Comparison of ENCODE assay signal across 10 mouse cellular contexts in the genomic region with DNA sequence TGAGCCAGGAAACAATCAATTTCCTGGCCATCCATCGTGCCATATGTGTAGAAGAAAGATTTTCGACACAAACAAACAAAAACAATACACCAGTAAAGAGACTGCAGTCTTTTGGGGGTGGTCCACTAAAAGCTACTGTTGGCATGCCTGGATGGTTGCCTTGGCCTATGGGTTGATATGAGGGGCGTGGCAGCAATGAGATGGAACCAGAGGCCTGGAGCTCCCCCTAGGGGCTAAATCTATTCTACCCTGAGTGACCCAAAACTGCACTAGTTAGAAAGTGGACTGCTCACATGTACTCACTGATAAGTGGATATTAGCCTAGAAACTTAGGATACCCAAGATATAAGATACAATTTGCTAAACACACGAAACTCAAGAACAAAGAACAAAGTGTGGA.
DNase-seq lines count a peak whose midpoint lies in the region; ATAC-seq and TF ChIP-seq lines count a peak whose summit lies in the region.
"Had no signal": no experiment of that assay in that cellular context is flagged by ENCODE, and none has a peak within 500 bp of the region (broad histone marks: within the 10 kb centered on the region; RNA-seq: fewer than 3 reads in every experiment).

No protein-coding gene starts in this region.

- no peaks in the 10 kb centered on the region for H3K9me3 ChIP-seq in midbrain, embryonic 10.5 days (replicated peaks)
- no peaks in the 10 kb centered on the region for H3K9me3 ChIP-seq in midbrain, postnatal 0 days (ENCODE audit: low read length)
- H3K9me3 ChIP-seq: embryonic facial prominence, embryonic 15.5 days; midbrain, embryonic 12.5 days had no signal

- no peaks in the 10 kb centered on the region for H3K4me1 ChIP-seq in midbrain, embryonic 10.5 days
- no peaks in the 10 kb centered on the region for H3K4me1 ChIP-seq in midbrain, postnatal 0 days (ENCODE audit: insufficient read depth, low read length)
- no peaks in the 10 kb centered on the region for H3K4me1 ChIP-seq in cortical plate, adult 2 months (ENCODE audit: control insufficient read depth, insufficient read depth, low read length)
- H3K4me1 ChIP-seq in liver, adult 2 months (ENCODE audit: control insufficient read depth, insufficient read depth, low read length), result no peaks in the 10 kb centered on the region
- H3K4me1 ChIP-seq: embryonic facial prominence, embryonic 15.5 days; midbrain, embryonic 12.5 days had no signal

- WGBS in midbrain, embryonic 10.5 days, result 64% methylated on average over 4 of the region's 4 CpGs
- WGBS in midbrain, postnatal 0 days, result 61% methylated on average over 4 of the region's 4 CpGs
- 48% methylated on average over 4 of the region's 4 CpGs for WGBS in liver, adult 2 months

- DNase-seq in midbrain, embryonic 10.5 days (ENCODE audit: low spot score), result peak; percentile 18
- DNase-seq in midbrain, postnatal 0 days (ENCODE audit: low spot score), result no peak
- DNase-seq in ZHBTc4 (ENCODE audit: low read depth, low spot score), result peak; percentile 69
- DNase-seq in induced T-regulatory cell, adult 2 months (ENCODE audit: low read depth), result peak; percentile 90
- DNase-seq in liver, adult 2 months (ENCODE audit: extremely low read depth, low read depth, low spot score), result peak; percentile 35
- peak; percentile 23 for DNase-seq in right cerebral cortex, postnatal 14 days
- no peak for DNase-seq in yolk sac, embryonic 10.5 days (ENCODE audit: low spot score)

- no peak for ATAC-seq in midbrain, postnatal 0 days (ENCODE audit: low FRiP score)

- H3K27me3 ChIP-seq in midbrain, embryonic 10.5 days (ENCODE audit: low read depth, poor library complexity, severe bottlenecking), result no peaks in the 10 kb centered on the region
- no peaks in the 10 kb centered on the region for H3K27me3 ChIP-seq in midbrain, postnatal 0 days (ENCODE audit: insufficient read depth, low read length)
- H3K27me3 ChIP-seq in liver, adult 2 months (ENCODE audit: control insufficient read depth, insufficient read depth, low read length), result no peaks in the 10 kb centered on the region
- H3K27me3 ChIP-seq: embryonic facial prominence, embryonic 15.5 days; midbrain, embryonic 12.5 days had no signal

- H3K4me2 ChIP-seq in midbrain, postnatal 0 days (ENCODE audit: low read depth, low read length, poor library complexity, severe bottlenecking), result no peak overlapping the region
- H3K4me2 ChIP-seq: embryonic facial prominence, embryonic 15.5 days; midbrain, embryonic 12.5 days had no signal

- H3K9ac ChIP-seq in midbrain, postnatal 0 days (replicated peaks; ENCODE audit: low read length, poor library complexity, severe bottlenecking), result no peak overlapping the region
- H3K9ac ChIP-seq in liver, adult 2 months (ENCODE audit: low read depth, low read length), result no peak overlapping the region
- H3K9ac ChIP-seq: embryonic facial prominence, embryonic 15.5 days; midbrain, embryonic 12.5 days had no signal

- no peak for TF ChIP-seq POLR2A in cortical plate, adult 2 months (IDR thresholded peaks at IDR 0.05; ENCODE audit: extremely low read depth, insufficient read depth, low read length)
- no peak for TF ChIP-seq POLR2A in liver, adult 2 months (IDR thresholded peaks at IDR 0.05; ENCODE audit: extremely low read depth, insufficient read depth, low read length)

- H3K79me2 ChIP-seq in liver, adult 2 months (ENCODE audit: control insufficient read depth, insufficient read depth, low read length), result no peaks in the 10 kb centered on the region

- no peak overlapping the region for H3K27ac ChIP-seq in midbrain, embryonic 10.5 days (replicated peaks)
- H3K27ac ChIP-seq in midbrain, postnatal 0 days (ENCODE audit: low read depth, low read length), result no peak overlapping the region
- H3K27ac ChIP-seq in cortical plate, adult 2 months (ENCODE audit: insufficient read depth, low read length), result no peak overlapping the region
- H3K27ac ChIP-seq in liver, adult 2 months (replicated peaks; ENCODE audit: insufficient read depth, low read depth, low read length), result no peak overlapping the region
- H3K27ac ChIP-seq: embryonic facial prominence, embryonic 15.5 days; midbrain, embryonic 12.5 days had no signal

- H3K36me3 ChIP-seq in midbrain, embryonic 10.5 days, result no peaks in the 10 kb centered on the region
- H3K36me3 ChIP-seq in midbrain, postnatal 0 days (ENCODE audit: insufficient read depth, low read length), result no peaks in the 10 kb centered on the region
- H3K36me3 ChIP-seq in liver, adult 2 months (ENCODE audit: control insufficient read depth, insufficient read depth, low read length), result no peaks in the 10 kb centered on the region
- H3K36me3 ChIP-seq: embryonic facial prominence, embryonic 15.5 days; midbrain, embryonic 12.5 days had no signal

- TF ChIP-seq CTCF in midbrain, postnatal 0 days (IDR thresholded peaks at IDR 0.05), result no peak
- peak; percentile 49 for TF ChIP-seq CTCF in cortical plate, adult 2 months (IDR thresholded peaks at IDR 0.05; ENCODE audit: extremely low read depth, insufficient read depth, low read length)
- TF ChIP-seq CTCF in liver, adult 2 months (IDR thresholded peaks at IDR 0.05; ENCODE audit: low read depth, low read length), result peak; percentile 63

- H3K4me3 ChIP-seq in midbrain, embryonic 10.5 days, result no peak overlapping the region
- no peak overlapping the region for H3K4me3 ChIP-seq in midbrain, postnatal 0 days (ENCODE audit: low read depth, low read length)
- H3K4me3 ChIP-seq in cortical plate, adult 2 months (ENCODE audit: insufficient read depth, low read length), result no peak overlapping the region
- no peak overlapping the region for H3K4me3 ChIP-seq in liver, adult 2 months (ENCODE audit: insufficient read depth, low read depth, low read length)
- H3K4me3 ChIP-seq: embryonic facial prominence, embryonic 15.5 days; midbrain, embryonic 12.5 days had no signal

Comparison
In these comparisons a context has a peak if more than half of its experiments do, and no peak if none do; other contexts are left out.
1. DNase-seq: peak in midbrain, embryonic 10.5 days (single experiment), ZHBTc4 (single experiment), induced T-regulatory cell, adult 2 months (single experiment), liver, adult 2 months (single experiment) and right cerebral cortex, postnatal 14 days (single experiment); none in midbrain, postnatal 0 days (single experiment) and yolk sac, embryonic 10.5 days (single experiment).